Mouse (Mus musculus) retina, postnatal 1 day (tissue): Measurements from ENCODE around the gene Ttc4.

ENCODE experiments used
- DNase-seq: peaks from one replicate; pipeline ENCODE4 v3.0.0-alpha.2; 2012

Gene Ttc4

DNA sequence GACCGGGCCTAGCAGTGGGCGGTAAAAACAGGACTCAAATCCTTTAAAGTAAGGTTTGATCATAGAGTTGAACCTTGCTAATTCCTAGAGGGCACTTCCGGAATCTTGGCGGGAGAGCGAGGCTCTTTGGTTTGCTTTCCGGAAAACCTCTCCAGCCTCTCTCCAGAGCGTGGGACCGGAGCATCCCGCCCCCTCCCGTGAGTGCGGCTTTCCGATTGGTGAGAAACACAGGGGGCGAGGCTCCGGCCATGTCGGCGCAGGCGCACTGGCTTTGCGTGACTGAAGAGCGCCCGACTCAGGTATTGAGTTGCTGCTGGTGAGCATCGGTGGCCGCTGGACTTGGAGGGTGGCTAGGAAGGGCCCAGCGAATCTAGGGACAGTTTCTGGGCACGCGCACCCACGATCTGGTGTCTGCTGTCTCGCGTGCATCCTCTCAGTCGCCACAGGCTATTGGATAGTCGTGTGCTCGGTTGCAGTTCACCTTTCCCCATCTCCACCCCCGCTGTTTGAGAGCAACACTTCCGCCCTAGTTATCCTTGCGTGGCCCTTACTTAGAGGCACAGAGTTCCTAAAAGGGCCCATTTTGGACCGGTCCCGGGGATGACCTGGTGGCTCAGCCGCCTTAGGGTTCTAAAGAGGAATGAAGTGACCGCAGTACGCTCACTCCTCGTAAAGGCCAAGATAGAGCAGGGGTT, 27.8 kb downstream of the Ttc4 start, which contains the start of gene Pars2:
Gene Pars2 (plus strand): TSS at position 237 of the 695 bp plus-strand sequence.
- peak; percentile 99 for DNase-seq

DNA sequence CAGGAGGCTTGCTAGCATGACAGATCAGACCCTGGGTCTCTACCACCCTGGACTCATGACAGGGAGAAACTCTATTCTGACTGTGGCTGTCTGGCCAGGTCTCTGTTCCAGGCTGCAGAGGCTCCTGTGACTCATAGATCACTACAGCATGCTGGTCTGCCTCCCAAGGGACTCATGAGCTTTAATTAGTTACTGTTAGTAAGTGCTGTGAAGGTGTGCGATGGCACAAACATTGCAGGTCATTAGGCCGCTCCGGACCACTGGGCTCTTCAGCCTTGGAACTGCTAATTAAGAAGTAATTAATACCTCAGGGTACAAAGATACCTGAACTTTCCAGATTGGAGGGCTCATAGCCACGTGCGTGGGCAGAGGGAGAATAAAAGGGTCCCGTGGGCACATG, 31.6 kb downstream of the Ttc4 start:
- DNase-seq, result no peak

DNA sequence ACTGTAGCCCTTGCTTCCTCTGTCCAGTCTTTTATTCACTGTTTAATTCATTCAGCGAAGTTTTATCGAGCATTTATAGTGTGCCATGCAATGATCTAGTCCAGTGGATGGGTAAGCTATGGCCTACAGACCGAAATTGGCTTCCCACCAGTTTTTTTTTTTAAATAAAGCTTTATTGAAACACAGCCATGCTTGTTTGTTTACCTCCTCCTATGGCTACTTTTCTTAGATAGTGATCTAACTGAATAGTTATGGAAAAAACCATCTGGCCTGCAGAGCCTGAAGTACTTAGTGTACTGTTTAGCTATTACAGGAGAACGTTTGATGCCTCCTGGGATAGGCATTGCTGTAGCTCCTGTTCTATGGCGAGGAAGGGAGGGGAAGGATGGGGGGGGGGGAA, 32.9 kb downstream of the Ttc4 start:
- DNase-seq, result no peak

DNA sequence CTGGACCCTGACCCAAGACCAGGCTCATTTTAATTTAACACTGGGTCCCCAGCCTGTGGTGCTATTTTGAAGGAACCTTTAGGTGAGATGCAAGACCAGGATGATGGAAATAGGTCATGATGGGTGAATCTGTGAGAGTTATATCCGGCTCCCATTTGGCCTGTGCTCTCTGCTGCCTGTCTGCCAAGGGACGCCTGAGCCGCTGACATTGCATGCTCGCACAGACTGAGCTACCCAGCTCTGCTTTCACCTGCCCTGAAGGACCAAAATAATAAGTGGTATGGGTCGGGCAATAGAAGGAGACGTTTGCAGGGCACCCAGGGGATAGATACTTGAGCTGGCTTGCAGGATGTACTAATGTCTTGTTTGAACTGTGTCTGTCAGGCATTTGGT, 34.5 kb downstream of the Ttc4 start:
- DNase-seq, result no peak

DNA sequence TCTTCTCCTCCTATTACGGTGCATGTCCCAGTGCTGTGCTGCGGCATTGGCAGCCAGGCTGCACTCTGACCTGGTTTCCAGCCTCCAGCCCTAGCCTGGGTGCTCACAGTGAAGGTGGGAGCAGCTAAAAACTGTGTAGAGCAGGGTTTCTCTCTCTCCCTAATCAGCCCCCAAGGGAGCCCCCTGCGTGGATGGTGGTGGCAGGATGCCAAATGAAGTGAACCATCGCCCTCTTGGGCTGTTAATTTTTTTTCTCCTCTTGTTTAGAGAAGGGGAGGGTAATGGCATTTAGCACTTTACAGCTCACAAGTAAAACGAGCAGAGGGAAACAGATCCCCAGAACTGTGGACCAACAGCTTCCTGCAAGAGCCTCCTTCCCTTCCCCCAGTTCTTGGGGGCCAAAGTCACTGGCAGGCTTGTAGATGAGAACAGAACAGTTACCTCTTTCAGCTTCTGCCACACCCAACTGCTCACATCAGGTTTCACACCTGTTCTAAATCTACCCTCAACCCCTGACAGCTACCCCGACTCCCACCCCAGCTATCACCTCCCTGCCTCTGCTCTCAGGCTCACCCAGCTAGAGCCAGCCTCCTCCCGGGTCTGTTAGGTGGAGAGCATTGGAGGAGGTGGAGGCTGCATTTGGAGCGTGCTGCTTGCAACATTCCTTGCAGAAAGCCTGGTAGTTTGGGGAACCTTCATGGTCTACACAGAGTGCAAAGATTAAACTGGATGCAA, 35.1 kb downstream of the Ttc4 start:
- DNase-seq, result peak; percentile 38

DNA sequence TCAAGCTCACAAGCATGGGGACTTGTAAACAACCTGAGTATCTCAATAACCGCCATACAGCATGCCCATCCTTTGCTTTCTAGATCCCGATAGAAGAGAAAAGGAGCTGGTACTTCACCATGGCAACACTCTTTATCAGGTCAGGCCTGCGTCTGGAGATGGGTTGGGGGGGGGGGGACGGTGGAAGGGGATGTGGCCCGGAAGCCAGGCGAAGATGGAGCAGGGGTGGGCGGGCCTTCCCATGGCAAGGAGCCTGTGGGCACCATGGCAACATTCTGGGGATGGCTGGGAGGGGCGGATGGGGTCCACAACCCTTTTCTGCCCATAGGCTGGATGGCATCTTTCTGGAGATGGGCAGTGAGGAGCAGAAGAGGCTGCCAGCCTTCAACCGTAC, 44.7 kb downstream of the Ttc4 start:
- DNase-seq, result no peak

DNA sequence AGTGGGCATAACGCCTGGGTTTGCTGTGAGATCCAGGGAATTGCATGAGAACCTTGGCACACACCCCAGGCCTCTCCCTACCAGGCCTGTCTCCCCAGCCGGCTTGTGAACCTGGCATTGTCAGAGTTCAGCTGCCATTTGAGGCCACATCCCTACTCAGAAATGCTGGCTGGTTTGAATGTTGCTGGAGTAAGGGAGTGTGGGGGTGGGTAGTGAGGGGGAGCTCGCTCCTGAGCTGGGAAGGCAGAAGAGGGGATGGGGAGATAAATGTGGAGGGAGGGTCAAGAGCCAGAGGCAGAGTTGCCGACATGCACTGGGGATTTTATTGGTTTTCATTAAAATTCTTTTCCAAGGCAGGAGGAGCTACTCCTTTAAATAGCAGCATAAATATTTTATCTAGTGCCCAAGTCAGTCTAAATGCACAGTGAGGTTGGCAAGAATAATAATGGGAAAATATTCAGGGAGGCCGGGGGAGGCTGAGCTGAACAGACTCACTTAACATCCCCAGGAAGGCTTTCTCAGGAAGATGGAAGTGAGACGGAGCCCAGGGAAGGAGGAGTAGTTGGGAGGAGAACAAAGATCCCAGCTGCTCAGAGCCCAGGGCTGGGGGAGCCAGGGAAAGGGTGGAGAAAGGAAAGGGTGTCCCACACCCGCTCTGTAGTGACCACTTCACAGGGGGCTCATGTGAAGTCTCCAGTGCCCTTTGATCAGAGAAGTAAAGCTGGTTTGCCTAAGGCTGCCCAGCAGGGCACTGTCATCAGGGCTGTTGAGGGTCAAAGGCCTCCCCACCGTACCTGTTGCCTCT, 45.3 kb downstream of the Ttc4 start:
- DNase-seq, result no peak

DNA sequence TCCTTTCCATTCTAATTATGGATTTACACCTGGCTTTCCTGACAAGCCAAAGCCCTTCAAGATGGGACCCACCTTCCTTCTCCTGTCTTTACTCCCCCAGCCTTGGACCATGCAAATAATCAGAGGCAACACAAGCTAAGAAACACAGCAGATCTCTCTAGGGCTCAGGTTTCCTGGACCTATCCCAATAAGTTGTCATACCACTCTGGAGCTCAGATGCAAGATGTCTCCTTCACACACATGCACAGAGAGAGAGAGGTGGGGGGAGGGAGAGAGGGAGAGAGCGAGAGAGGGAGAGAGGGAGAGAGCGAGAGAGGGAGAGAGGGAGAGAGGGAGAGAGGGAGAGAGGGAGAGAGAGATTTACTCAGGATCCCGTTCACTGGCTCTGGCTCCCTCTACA, 46.4 kb downstream of the Ttc4 start:
- DNase-seq, result no peak

DNA sequence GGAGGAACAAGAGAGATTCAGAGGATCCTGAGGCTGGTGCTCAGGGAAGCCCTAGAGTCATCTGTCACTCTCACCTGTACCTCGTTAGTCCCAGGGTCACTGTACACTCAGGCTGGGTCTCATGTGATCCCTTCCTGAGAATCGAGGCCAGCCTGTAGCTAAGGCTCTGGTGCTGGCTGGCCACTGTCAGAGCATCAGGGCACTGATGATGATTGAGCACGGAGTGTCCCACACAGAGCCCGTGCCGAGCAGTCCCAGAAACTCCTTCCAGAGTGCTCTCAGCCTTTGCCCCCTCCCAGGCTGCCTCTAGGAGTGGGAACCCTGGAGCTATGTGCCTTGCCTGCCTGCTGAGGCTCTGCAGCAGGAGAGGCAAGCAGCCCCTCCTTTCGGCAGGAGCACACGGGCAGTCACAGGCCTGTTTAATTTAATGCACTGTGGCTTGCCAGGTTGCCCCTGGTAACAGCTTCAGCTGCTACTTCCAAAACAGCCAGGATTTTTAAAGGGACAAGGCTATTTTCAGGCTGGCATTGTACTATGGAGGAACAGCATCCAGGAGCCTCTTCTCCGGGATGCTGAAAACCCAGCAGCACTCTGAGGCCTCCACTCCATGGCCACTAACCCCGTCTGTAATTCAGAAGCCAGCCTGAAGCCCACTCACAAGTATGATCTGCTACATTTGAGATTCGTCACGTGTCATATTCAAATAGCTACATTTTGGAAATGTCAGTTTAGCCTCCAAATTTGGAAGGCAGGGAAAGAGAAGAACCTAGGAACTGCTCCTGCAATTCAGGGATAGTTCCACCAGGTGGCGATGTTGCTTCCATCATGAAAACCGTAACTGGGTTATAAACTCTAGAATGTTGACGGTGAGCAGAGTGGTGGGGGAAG, 48.2 kb downstream of the Ttc4 start:
- DNase-seq, result peak; percentile 72

DNA sequence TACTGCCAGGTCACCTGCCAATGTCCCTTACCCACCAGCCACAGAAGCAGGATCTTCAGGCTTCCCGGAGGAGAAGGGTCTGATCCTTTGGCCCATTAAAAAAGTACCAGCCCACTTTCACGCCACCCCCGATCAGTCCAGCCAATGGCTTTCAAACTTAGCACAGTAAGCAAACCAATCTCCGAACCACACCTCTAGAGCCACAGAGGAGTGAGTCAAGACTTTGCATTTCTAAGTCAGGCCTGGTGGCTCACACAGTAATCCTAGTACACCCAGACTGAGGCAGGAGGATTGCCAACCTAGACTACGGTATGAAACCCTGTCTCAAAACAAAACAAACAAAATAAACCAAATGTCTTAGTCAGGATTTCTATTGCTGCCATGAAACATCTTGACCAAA, 49.4 kb downstream of the Ttc4 start:
- no peak for DNase-seq

DNA sequence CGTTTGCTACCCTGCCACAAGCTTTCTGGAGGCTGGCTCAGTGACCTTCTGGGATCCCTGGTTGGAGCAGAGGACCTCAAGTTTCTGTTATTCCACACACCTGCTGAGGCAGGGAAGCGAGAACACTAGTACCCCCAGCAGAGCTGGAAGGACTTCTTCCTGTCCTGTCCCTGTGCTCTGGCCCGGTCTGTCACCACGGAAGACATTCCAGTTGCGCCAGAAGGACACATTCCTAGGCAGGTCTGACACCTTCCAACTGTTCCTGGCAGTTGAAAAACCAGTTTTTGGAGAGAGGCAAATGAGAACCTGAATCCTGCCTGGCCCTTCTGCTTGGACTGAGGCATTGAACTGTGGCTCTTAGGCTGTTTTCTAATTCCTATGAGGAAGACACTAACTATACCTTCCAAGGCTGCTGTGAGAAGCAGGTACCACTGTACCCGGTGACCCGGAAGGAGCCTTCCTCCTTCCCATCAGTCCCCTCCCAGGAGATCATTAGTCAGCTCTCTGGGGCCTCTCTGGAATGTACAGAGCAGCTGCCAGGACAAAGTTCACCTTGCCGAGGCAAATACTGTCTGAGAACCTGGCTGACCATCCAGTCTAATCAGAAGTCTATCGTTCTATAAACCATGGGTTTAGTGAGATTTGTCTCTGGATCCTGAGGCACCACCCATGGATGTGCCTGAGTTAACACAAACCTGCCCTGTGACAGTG, 49.9 kb downstream of the Ttc4 start:
- DNase-seq, result no peak

DNA sequence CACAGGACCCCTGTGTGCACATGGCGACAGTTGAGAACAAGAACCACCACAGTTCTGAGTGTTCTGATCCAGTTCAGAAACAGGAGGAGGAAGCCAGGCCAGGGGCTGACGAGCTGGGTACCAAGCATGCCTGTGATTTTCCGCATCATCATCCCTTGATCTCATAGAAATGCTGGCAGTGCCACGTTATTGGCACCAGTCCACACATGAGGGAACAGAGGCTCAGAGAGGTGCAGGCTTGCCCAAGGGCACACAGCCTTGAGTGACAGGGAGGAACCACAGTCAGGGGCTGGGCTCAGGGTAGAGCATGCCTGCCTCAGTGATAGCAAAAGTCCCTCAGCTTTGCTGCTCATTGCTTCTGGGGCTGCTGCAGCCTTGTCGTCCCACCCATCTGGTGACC, 50.9 kb downstream of the Ttc4 start:
- no peak for DNase-seq

DNA sequence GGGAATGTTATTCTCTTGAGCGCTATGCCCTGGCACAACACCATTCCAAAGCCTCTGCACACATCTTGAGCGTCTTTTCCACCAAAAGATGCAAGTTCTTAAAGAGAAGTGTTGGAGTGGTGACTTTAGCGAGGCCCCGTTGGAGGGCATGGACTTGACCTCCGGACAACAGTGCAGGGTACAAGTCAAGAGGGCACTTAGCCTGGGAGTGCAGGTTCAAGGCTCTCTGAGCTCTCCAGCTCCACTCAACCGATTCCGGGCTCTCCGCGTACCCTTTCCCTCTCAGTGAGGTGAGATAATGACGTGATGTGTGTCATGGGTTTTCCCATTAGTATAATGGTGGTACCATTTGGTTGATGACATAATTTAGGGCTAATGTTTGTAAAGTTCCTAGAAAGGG, 54.5 kb downstream of the Ttc4 start:
- DNase-seq, result no peak

DNA sequence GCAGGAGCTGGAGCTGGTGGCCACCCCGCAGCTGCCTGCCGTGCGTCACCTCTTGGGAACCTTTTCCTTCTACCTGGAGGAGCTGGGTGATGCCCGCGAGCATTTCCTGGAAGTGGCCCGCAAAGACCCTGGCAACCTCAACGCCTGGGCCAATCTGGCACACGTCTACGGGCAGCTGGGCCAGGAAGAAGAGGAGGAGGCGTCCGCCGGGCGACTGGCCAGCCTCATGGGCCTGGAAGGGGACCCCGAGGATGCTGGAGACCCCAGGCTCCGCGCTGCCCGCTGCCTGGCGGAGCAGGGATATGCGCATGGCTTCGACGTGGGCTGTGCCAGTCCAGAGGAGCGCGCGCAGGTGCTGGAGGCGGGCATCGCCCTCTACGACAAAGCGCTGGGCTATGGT, 56.0 kb downstream of the Ttc4 start:
- DNase-seq, result no peak

DNA sequence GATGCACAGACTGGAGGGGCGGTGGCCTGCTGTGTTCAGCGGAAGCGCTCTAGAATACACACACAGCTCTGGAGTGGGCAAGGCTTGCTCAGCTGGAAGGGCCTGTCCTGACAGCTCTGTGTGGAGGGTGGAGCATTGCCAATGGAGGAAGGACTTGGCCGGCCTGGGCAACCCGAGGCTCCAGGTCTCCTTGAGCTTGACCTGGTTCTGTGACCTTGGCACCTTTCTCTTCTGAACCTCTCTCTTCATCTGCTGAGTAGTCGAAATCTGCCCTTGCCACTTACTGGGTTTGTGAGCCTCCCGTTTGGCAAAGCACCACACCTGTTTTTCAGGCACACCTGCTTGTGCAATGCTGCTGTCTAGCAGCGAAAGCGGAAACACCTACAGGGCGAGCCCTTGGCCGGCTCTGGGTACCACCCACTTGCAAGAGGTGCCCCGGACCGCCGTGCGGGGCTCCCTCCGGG, 56.7 kb downstream of the Ttc4 start, which contains the start of gene Ttc22:
Gene Ttc22 (plus strand): TSS at position 403 of the 464 bp plus-strand sequence.
- DNase-seq, result no peak

DNA sequence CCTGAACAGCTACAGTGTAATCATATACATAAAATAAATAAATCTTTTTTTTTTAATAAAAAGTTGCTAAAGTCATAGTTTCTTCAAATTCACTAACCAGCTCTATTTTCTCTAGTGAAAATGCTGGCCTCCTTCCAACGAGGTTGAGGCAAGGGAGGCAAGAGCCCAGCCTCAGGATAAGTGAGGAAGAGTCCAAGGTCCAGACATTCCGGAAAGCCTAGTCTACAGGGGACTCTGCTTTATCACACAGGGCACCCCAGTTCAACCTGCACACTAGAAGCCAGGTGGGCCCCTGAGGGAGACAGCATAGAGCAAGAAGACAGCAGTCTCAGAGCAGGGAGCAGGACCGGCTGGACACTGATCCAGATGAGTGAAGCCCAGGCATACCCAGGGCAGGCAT, 57.3 kb downstream of the Ttc4 start:
- DNase-seq, result no peak

DNA sequence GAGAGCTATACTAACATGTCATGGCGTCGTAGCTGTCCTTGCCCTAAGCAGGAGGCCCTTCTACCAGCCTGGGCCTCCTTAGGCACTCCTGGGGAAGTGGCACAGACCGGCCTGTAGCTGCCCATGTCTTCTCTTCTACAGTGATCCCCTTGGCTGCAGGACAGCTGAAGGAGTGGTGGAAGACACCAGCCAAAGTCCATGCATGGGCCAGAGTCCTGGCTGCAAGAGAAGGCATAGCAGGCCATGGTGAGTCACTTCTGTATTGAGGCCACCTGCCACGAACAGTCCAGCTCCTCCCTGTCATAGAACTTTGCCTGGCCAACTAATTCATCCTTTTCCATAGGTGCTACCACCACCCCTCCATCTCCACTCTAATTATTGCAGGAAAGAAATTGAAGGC, 59.8 kb downstream of the Ttc4 start:
- DNase-seq, result no peak

DNA sequence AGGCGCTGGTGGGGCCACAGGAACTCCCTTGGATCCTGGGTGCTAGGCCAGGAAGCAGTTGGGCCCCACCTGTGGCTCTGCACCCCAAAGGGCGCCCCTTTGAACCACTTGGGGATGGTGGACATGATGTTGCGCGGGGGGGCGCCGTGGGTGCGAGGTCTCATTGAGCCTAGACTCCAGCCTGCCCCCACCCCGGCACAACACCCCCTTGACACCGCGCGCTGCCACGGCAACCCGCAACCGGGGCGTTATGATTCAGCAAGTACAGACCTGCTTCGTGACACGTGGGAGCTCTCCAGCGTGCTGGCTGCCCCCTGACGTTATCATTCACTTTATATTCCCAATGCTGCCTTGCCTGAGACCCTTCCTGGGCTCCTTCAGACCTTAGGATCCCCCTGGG, 61.7 kb downstream of the Ttc4 start, which contains the start of gene Lexm:
Gene Lexm (minus strand): TSS at position 186 of the 400 bp plus-strand sequence.
- DNase-seq, result peak; percentile 44

DNA sequence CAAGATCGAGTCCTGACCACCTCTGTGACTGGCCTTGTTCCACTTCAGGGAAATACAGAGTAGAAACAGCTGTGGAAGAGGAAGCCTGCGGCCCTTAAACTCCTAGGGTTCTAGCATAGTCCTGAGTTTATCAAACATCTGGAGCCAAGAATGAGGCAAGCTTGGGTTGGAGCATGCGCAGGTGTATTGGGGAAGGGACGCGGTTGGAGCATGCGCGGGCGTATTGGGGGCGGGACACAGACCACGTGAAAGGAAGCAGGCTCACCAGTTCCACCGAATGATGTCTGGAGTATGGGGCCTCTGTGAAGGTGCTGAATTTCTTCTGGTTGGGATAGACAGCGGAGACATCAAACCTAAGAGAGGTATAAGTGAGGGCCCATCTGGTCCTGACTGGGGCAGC, 63.1 kb downstream of the Ttc4 start:
- no peak for DNase-seq

DNA sequence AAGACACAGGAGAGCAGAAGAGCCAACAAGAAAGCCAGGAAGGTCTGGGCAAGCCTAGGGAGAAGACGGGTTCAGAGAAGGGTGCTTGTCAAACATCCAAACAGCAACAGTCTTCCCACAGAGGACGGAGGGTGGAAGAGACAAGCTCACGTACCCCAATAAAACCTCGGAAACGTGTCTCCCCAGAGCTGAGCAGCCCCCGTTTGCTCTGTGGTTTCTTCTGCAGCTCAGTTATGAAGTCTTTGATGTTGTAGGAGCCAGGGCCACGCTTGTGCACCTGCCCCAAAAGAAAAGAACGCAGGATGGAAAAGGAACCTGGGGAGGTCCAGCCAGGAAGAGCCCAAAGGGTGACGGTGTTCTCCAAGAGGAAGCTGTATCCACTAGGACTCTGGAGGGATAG, 63.9 kb downstream of the Ttc4 start:
- DNase-seq, result no peak

DNA sequence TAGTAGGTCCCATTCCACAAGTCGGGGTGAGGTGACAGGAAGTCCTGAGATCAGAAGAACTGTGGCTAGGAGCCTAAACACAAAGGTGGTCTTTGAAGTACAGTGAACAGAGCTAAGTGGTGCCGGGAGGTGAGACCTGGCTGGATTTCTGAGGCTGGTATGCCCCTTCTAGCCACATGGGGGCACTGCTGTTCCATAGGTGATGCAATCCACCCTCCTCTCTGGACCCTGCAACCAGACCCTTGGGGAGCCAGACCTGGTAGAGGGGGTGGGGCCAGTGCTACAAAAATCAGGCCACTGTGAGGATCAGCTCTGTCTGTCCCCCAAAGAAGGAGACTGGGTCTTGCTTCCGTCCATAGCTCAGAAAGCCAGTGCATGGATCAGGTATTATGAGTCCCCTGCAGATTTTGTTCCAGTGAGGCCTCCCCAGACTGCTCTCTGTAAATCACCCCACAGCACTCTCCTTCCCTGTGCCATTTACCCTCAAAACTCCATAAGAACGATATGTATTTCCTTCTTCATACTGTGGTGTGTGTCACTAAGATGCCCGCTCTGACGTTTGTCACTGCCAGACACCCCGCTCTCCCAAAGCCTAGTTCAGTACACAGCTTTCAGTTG, 64.5 kb downstream of the Ttc4 start:
- DNase-seq, result peak; percentile 85
